Mouse (Mus musculus) frontal cortex, adult 2 months (tissue): ENCODE measurements at regions not wholly inside any gene's neighbourhood (a gene's known extent, or its start where the extent isn't known, plus 50 kb on each side); places are given as distances from the start of the nearest gene placed in this dataset.
"Not testable (repeated sequence)": the region's sequence is repeated elsewhere in the genome, so short reads cannot be mapped to it uniquely, and the experiment has no call there.

Experiments used
- DNase-seq, 2 experiments: peaks; one replicate each; pipeline ENCODE4 v3.0.0; 2022; ENCODE audit warnings: low spot score in 1 of 2; ENCODE audit errors: extremely low spot score in 1 of 2

DNA sequence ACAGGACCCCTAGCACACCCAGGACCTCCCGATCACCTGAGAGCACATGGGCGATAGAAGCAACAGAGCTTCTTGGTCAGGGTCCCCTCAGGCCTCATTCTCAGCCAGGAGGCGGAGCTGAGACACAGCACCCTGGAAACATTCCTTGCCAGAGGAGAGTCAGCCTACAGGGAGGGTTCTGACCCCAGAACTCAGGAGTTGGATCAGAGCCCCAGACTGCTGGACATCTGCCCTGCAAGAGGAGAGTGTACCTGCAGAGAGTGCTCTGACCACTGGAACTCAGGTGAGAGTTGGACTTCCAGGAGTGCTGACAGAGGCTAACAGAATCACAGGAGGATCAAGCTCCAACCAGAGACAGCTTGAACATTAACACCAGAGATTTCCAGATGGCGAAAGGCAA lies 76.1 kb downstream of the Gpr85 start:
- not testable (repeated sequence) for DNase-seq

DNA sequence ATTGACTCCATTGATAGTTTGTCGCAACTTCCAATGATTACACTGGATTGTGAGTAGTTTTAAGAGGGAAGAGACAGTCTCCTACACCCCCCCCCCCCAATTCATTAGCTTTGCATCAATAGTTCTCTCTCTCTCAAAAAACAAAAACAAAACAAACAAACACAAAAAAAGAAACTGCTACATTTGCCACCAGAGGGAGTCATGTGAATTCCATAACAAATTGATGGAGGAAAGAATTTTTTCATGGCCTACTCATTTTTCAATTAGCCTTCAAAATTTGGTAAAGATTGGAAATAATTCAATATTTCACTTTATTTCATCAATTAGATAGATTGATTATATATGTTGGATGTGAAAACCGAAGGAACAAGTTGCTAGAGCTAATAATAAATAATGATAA lies 80.3 kb downstream of the Gpr85 start:
- no peak for DNase-seq

DNA sequence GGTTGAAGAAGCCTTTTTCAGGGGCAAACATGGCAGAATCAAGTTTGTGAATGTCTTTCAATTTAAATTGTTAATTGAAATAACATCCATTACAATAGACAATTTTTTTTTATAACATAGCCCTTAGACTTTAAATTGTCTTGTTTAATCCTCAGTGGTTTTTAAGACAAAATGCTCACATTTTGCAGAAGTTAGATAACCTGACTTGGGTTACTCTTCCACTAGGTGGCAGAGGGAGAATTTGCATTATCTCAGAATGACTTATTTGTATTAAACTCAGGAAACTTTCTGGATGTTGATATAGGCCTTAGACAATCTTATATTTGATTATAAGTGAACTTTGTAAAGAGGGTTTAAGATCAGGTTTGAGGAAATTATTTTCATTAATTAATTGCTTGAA lies 80.8 kb downstream of the Gpr85 start:
- peak in 1 of 2 experiments; percentile 35 for DNase-seq

DNA sequence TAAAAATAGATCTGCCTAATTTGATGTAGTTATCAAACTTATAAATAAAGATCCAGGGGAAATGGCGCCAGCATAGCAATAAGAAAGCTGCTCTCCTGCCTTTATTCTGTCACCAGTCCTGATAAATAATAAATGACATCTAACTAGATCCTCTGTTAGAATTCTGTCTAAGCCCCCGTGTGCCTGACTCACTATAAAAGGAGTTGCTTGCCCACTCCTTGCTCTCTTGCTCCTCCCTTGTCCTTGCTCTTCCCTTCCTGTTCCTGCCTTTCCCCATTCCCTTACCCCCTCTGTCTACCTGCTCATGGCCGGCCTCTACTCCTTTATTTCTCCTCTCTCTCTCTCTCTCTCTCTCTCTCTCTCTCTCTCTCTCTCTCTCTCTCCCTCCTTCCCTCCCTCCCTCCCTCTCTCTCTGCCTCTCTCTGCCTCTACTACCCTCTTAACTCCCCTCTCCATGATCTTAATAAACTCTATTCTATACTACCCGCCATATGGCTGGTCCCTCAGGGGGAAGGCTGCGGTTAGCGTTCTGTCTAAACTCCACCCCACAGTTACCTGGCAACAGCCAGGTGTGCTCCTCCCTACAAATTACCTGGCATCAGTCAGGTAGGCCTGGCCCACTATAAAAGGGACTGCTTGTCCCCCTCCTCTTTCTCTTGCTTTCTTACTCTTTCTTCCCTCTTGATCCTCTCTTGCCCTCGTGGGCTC lies 71.3 kb upstream of the Bmt2 start:
- no peak for DNase-seq

DNA sequence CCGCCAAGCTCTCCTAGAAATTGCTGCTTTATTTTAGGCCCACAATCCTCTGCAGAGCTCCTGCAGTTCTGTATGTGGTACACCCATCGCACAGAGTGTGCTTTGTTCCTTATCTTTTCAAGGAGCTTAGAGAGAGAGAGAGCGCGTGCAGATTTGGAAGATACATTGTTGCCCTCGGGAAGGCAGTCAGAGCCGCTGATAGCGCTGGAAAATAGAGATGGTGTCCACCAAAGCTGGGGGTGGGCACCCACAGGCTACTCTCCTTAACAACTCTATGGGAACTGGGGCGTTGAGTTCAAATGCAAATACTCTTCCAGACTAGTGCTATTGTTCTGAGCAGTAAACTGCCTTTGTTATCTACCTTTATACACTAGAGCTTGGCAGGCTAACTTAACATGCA lies 70.2 kb upstream of the Bmt2 start:
- DNase-seq = peak in 1 of 2 experiments; percentile 8

DNA sequence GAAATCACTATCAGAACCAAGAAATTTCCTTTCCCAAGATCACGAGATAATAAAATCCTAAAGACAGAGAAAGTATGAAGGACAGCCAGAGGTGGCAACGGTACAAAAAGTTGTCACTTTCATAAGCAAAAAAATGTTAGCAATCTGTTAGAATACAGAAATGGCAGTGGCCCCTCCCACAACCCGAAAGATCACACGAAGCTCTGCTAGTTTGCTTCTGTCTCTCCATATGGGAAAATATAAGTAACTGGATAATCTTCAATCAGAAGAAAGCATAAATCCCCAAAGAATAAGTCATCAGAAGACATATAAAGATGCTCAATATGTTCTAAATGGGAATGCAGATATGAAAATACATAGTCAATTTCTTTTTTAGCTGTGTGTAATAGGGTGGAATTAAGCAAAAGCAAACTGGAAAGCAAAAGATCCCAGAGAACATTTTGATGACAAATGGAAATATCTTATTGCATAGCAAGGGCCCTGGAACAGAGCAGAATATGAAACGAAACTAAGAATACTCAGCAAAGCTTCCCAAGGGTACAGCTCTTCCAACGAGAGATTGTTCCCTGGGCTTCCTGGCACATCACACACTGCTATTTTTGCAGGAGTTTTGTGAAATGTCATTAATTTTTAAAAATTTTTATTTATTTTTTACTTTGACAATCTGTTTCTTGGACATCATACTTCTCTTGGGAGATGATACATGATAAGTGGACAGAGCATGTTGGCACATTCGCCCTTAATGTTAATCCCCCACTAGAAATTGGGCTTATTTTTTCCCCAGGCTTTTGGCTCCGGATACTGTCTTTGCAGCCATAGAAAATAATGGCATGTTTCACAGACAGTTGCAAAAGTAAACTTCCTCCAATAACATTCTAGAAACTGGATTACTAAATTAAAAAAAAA lies 69.1 kb upstream of the Bmt2 start:
- peak in 1 of 2 experiments; percentile 28 for DNase-seq
